Mouse (Mus musculus): ENCODE data around the gene Bcl2l10. TPM values are rescaled to one million over a fixed set of nuclear protein-coding genes. Genes with fewer than 3 reads are reported as not detected.

The Bcl2l10 gene
- polyA plus RNA-seq, 1 experiment from 2014 or later, result not detected

DNA sequence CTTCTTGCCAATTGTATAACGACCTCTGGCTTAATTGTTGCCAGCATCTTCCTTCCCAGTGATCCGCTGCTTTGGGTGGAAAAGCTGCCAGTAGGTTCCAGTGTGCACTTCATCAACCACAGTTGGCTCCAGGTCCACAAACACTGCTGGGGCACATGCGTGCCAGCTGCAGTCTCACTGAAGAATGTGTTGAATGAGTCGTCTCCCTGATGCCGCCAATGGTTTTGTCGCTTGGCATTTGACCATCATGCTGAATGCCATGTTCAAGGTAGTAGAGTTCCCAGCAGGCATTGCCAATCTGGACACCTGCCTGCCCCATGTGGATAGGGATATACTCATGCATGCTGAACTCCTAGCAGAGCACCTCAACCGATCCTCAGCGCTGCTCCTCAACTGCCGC, 28.0 kb downstream of the Bcl2l10 start:
- H3K4me2 ChIP-seq, result no peak overlapping the region
- peaks cover 10% of the 10 kb centered on the region; the same call in 1 of the 2 replicates for H3K9me3 ChIP-seq
- H3K36me3 ChIP-seq, result no peaks in the 10 kb centered on the region
- no peak for ATAC-seq (ENCODE audit: insufficient number of reproducible peaks, insufficient read depth, low FRiP score, low TSS enrichment, low read depth)
- H3K27me3 ChIP-seq, result no peaks in the 10 kb centered on the region
- H3K9ac ChIP-seq (replicated peaks), result no peak overlapping the region
- H3K4me1 ChIP-seq (replicated peaks), result no peaks in the 10 kb centered on the region
- no peak overlapping the region for H3K4me3 ChIP-seq (replicated peaks)
- WGBS, result 95% methylated on average over 9 of the region's 9 CpGs
- no peak overlapping the region for H3K27ac ChIP-seq

GRCm38 (mm10) chr9:75376428-75376827, 28.9 kb downstream of the Bcl2l10 start:
- H3K4me2 ChIP-seq, result no peak overlapping the region
- H3K4me3 ChIP-seq (replicated peaks), result no peak overlapping the region
- peaks cover 10% of the 10 kb centered on the region; the same call in 1 of the 2 replicates for H3K9me3 ChIP-seq
- H3K27ac ChIP-seq, result no peak overlapping the region
- no peaks in the 10 kb centered on the region for H3K27me3 ChIP-seq
- WGBS, result 73% methylated on average over 1 of the region's 1 CpGs
- no peak for ATAC-seq (ENCODE audit: insufficient number of reproducible peaks, insufficient read depth, low FRiP score, low TSS enrichment, low read depth)
- no peak overlapping the region for H3K9ac ChIP-seq (replicated peaks)
- no peaks in the 10 kb centered on the region for H3K4me1 ChIP-seq (replicated peaks)
- no peaks in the 10 kb centered on the region for H3K36me3 ChIP-seq

DNA sequence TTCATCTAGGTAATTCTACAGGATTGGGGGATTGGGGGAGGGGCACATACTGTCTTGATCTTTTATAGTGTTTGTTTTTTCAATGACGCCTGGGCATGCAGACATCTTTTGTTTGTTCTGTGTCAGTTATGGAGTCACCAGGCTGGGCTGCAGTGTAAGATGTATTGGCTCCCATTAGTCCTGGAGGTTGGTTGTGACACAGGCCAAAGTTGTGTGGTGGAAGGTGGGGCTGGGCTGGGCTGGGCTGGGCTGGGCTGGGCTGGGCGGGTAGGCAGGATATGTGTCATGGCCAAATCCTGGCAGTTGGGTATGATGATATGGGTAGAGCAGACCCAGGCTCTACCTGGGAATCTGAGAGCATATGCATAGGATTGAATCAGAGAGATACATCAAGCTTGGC, 31.2 kb downstream of the Bcl2l10 start:
- 88% methylated on average over 2 of the region's 2 CpGs for WGBS
- H3K4me1 ChIP-seq (replicated peaks), result no peaks in the 10 kb centered on the region
- no peak overlapping the region for H3K27ac ChIP-seq
- no peak overlapping the region for H3K4me2 ChIP-seq
- H3K4me3 ChIP-seq (replicated peaks), result no peak overlapping the region
- ATAC-seq (ENCODE audit: insufficient number of reproducible peaks, insufficient read depth, low FRiP score, low TSS enrichment, low read depth), result no peak
- H3K9ac ChIP-seq (replicated peaks), result no peak overlapping the region
- H3K36me3 ChIP-seq, result no peaks in the 10 kb centered on the region
- no peaks in the 10 kb centered on the region for H3K27me3 ChIP-seq
- peaks cover 10% of the 10 kb centered on the region; the same call in 1 of the 2 replicates for H3K9me3 ChIP-seq

DNA sequence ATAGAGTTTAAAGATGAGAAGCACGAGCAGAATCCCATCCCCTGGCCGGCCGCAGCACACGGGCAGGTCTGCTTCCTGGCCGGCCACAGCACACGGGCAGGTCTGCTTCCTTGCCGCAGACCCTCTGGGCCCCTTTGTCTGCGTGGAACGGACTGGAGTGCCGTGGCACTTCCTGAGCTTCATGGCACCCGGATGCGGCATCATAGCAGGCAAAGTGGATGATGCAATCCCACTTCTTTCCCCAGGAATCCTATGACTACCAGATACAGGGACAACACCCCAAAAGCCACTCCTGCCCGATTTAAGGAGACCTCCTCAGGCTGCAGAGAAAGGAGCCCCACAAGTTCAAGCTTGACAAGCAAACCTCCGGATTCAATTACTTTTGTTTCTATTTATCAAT, 35.3 kb downstream of the Bcl2l10 start:
- no peak for ATAC-seq (ENCODE audit: insufficient number of reproducible peaks, insufficient read depth, low FRiP score, low TSS enrichment, low read depth)
- H3K9me3 ChIP-seq, result no peaks in the 10 kb centered on the region
- no peak overlapping the region for H3K9ac ChIP-seq (replicated peaks)
- no peak overlapping the region for H3K4me3 ChIP-seq (replicated peaks)
- no peak overlapping the region for H3K4me2 ChIP-seq
- H3K36me3 ChIP-seq, result peaks cover 26% of the 10 kb centered on the region
- H3K27ac ChIP-seq, result no peak overlapping the region
- no peaks in the 10 kb centered on the region for H3K27me3 ChIP-seq
- no peaks in the 10 kb centered on the region for H3K4me1 ChIP-seq (replicated peaks)
- 93% methylated on average over 14 of the region's 14 CpGs for WGBS

DNA sequence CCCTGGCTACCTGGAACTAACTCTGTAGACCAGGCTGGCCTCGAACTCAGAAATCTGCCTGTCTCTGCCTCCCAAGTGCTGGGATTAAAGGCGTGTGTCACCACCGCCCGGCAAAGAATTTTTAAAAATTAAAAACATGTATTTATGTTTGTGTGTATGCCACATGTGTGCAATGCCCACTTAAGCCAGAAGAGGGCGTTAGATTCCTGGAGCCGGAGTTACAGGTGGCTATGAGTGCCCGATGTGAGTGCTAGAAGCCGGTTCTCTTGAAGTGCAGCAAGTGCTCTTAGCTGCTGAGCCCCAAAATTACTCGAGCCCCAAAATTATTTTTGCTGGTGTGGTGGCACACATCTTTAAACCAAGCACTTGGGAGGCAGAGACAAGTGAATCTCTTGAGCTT, 36.2 kb downstream of the Bcl2l10 start:
- no peak overlapping the region for H3K4me2 ChIP-seq
- H3K4me1 ChIP-seq (replicated peaks), result no peaks in the 10 kb centered on the region
- H3K27ac ChIP-seq, result no peak overlapping the region
- H3K36me3 ChIP-seq, result peaks cover 32% of the 10 kb centered on the region
- ATAC-seq (ENCODE audit: insufficient number of reproducible peaks, insufficient read depth, low FRiP score, low TSS enrichment, low read depth), result no peak
- H3K27me3 ChIP-seq, result no peaks in the 10 kb centered on the region
- WGBS, result 86% methylated on average over 9 of the region's 9 CpGs
- H3K9me3 ChIP-seq, result no peaks in the 10 kb centered on the region
- H3K9ac ChIP-seq (replicated peaks), result no peak overlapping the region
- no peak overlapping the region for H3K4me3 ChIP-seq (replicated peaks)

DNA sequence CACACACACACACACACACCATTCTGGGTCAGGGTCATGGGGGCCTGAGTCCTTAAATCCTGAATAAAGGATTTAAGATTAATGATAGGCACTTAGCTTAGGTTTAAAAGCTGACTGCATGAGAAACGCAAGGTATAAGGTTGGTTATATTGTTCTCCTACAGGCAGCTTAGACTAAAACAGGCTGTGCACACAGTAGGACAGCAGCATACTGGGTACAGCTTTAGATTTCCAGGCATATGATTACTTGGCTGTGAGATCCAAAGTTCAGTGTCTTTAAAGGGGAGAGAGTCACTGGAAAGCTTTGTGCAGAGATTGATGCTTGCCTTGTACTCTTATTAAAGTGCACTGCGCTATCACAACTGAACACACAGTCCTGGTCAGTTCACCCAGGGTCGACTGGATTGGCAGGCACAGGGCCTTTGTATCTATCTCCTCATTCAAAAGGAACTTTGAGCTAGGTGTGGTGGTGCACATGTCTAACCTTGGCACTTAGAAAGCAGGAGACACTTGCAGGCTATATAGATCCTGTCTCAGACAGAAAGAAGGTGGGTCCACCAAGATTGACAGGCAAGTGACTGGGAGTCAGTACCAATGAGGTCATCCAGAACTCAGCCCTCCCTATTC, 36.9 kb downstream of the Bcl2l10 start:
- H3K9ac ChIP-seq (replicated peaks), result no peak overlapping the region
- H3K36me3 ChIP-seq, result peaks cover 39% of the 10 kb centered on the region
- no peaks in the 10 kb centered on the region for H3K4me1 ChIP-seq (replicated peaks)
- H3K9me3 ChIP-seq, result no peaks in the 10 kb centered on the region
- H3K27ac ChIP-seq, result no peak overlapping the region
- no peak for ATAC-seq (ENCODE audit: insufficient number of reproducible peaks, insufficient read depth, low FRiP score, low TSS enrichment, low read depth)
- H3K27me3 ChIP-seq, result no peaks in the 10 kb centered on the region
- no peak overlapping the region for H3K4me2 ChIP-seq
- no peak overlapping the region for H3K4me3 ChIP-seq (replicated peaks)
- 84% methylated on average over 3 of the region's 3 CpGs for WGBS

- Histone ChIP-seq H3K4me2 (no peak overlapping the region), H3K9ac (replicated peaks) (no peak overlapping the region), H3K4me1 (replicated peaks) (no peaks in the 10 kb centered on the region), H3K9me3 (no peaks in the 10 kb centered on the region), H3K27me3 (no peaks in the 10 kb centered on the region), H3K27ac (no peak overlapping the region), H3K4me3 (replicated peaks) (no peak overlapping the region), H3K36me3 (peaks cover 48% of the 10 kb centered on the region)
- no peak for ATAC-seq (ENCODE audit: insufficient number of reproducible peaks, insufficient read depth, low FRiP score, low TSS enrichment, low read depth)
- 87% methylated on average over 9 of the region's 9 CpGs for WGBS
These were observed 37.8 kb downstream of the Bcl2l10 start for GRCm38 (mm10) chr9:75385218-75385974.

DNA sequence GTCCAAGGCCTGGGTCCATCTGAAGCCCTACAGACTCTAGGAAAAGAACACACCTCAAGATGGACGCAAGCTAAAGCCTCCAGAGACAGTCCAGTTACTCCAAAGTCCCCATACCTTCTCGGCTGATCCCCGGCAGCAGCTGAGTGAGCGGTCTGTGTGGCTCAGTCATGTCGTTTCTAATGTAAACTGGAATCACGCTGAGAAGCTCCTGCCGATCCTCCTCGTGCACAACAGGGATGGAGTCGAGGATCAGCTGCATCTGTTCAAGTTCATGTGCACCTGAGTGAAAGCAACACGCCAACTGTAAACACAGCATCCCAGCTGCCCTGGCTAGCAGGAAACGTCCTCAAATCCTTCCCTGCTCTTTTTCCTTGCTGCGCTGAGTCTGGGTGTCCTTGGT, 45.7 kb downstream of the Bcl2l10 start:
- Histone ChIP-seq H3K27ac (no peak overlapping the region), H3K36me3 (peaks cover 98% of the 10 kb centered on the region), H3K9me3 (no peaks in the 10 kb centered on the region), H3K4me3 (replicated peaks) (no peak overlapping the region), H3K9ac (replicated peaks) (no peak overlapping the region), H3K27me3 (no peaks in the 10 kb centered on the region), H3K4me2 (no peak overlapping the region), H3K4me1 (replicated peaks) (no peaks in the 10 kb centered on the region)
- 84% methylated on average over 12 of the region's 12 CpGs for WGBS
- no peak for ATAC-seq (ENCODE audit: insufficient number of reproducible peaks, insufficient read depth, low FRiP score, low TSS enrichment, low read depth)

GRCm38 (mm10) chr9:75395971-75396370, 48.4 kb downstream of the Bcl2l10 start:
- Histone ChIP-seq H3K4me1 (replicated peaks) (no peaks in the 10 kb centered on the region), H3K9me3 (no peaks in the 10 kb centered on the region), H3K36me3 (peaks cover 81% of the 10 kb centered on the region), H3K27ac (no peak overlapping the region), H3K27me3 (no peaks in the 10 kb centered on the region), H3K4me2 (no peak overlapping the region), H3K9ac (replicated peaks) (no peak overlapping the region), H3K4me3 (replicated peaks) (no peak overlapping the region)
- WGBS, result 92% methylated on average over 6 of the region's 6 CpGs
- ATAC-seq (ENCODE audit: insufficient number of reproducible peaks, insufficient read depth, low FRiP score, low TSS enrichment, low read depth), result no peak

DNA sequence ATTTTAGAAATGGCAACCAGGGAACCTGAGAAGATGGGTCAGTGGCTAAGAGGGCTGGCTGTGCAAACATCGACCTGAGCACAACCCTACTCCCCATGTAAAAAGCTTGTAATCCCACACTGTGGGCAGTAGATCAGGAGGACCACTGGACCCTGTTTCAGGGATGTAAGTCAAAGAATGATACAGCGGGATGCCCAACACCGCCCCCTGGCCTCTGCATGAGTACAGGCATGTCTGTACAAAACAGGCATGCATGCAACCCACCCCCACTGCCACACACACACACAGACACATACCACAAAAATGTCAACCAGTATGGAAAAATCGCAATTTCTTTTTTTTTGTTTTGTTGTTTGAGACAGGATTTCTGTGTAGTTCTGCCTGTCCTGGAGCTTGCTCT, 51.5 kb downstream of the Bcl2l10 start:
- WGBS, result 93% methylated on average over 4 of the region's 4 CpGs
- no peaks in the 10 kb centered on the region for H3K27me3 ChIP-seq
- H3K9me3 ChIP-seq, result no peaks in the 10 kb centered on the region
- ATAC-seq (ENCODE audit: insufficient number of reproducible peaks, insufficient read depth, low FRiP score, low TSS enrichment, low read depth), result no peak
- no peak overlapping the region for H3K4me3 ChIP-seq (replicated peaks)
- H3K4me2 ChIP-seq, result no peak overlapping the region
- H3K9ac ChIP-seq (replicated peaks), result no peak overlapping the region
- H3K27ac ChIP-seq, result no peak overlapping the region
- peaks cover 24% of the 10 kb centered on the region for H3K4me1 ChIP-seq (replicated peaks)
- peaks cover 50% of the 10 kb centered on the region for H3K36me3 ChIP-seq

DNA sequence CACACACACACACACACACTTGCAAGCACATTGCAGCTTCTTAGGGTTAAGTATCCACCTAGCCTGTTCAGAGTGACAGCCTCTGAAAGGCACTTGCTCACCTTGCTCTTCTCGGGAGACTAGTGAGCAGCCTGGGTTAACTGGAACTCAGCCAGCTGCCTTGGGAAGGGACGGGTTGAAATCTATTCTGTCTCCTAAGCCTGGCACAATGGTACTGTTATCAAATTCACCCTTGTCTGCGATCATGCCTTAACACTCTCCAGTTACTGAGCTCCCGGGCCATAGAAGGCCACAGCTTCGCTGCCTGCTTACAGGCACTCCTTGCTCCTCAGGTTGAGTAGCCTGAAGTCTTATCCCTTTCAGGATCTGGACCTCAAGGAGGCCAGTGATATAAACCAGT, 53.1 kb downstream of the Bcl2l10 start:
- peaks cover 38% of the 10 kb centered on the region for H3K4me1 ChIP-seq (replicated peaks)
- no peak for ATAC-seq (ENCODE audit: insufficient number of reproducible peaks, insufficient read depth, low FRiP score, low TSS enrichment, low read depth)
- no peaks in the 10 kb centered on the region for H3K9me3 ChIP-seq
- H3K27me3 ChIP-seq, result no peaks in the 10 kb centered on the region
- H3K4me2 ChIP-seq, result no peak overlapping the region
- H3K36me3 ChIP-seq, result peaks cover 35% of the 10 kb centered on the region
- no peak overlapping the region for H3K27ac ChIP-seq
- WGBS, result 84% methylated on average over 5 of the region's 5 CpGs
- no peak overlapping the region for H3K4me3 ChIP-seq (replicated peaks)
- no peak overlapping the region for H3K9ac ChIP-seq (replicated peaks)

Measured in limb, embryonic 12.5 days (tissue).